Mouse (Mus musculus) heart, embryonic 12.5 days (tissue): ENCODE measurements around the gene Churc1. TPM values are rescaled to one million over a fixed set of nuclear protein-coding genes. Genes with fewer than 3 reads are reported as not detected.
A peak's percentile ranks its signal among the peaks of the same experiment; 100 is the strongest.

Source experiments
- ATAC-seq: fragments of 200-750 bp; cut with Nextera tagmentation; 2 replicates; pipeline ENCODE4 v1.8.0; 2017; ENCODE audit warnings: moderate TSS enrichment, moderate library complexity; ENCODE audit not compliant: insufficient number of reproducible peaks, low FRiP score
- H3K27ac ChIP-seq: fragments of 300-500 bp; sonication (generic); 2 replicates; pipeline ENCODE4 v1.5.1; 2016; ENCODE audit warnings: mild to moderate bottlenecking, moderate library complexity; ENCODE audit not compliant: poor library complexity, severe bottlenecking
- H3K27me3 ChIP-seq: fragments of 300-500 bp; sonication (generic); replicated peaks from 2 replicates; pipeline ENCODE4 v1.6.1; 2016; ENCODE audit warnings: mild to moderate bottlenecking, moderate library complexity
- H3K36me3 ChIP-seq: fragments of 300-500 bp; sonication (generic); 2 replicates; pipeline ENCODE4 v1.6.1; 2016; ENCODE audit warnings: mild to moderate bottlenecking, moderate library complexity
- H3K4me1 ChIP-seq: fragments of 300-500 bp; sonication (generic); replicated peaks from 2 replicates; pipeline ENCODE4 v1.6.1; 2016; ENCODE audit warnings: mild to moderate bottlenecking
- H3K4me2 ChIP-seq: fragments of 300-500 bp; sonication (generic); 2 replicates; pipeline ENCODE4 v1.6.1; 2016; ENCODE audit warnings: mild to moderate bottlenecking, moderate library complexity
- H3K4me3 ChIP-seq: fragments of 300-500 bp; sonication (generic); 2 replicates; pipeline ENCODE4 v1.5.1; 2016; ENCODE audit warnings: mild to moderate bottlenecking
- H3K9ac ChIP-seq: fragments of 300-500 bp; sonication (generic); 2 replicates; pipeline ENCODE4 v1.6.1; 2016; ENCODE audit warnings: mild to moderate bottlenecking, moderate library complexity
- H3K9me3 ChIP-seq: fragments of 300-500 bp; sonication (generic); replicated peaks from 2 replicates; pipeline ENCODE4 v1.6.1; 2016; ENCODE audit warnings: mild to moderate bottlenecking, moderate library complexity
- WGBS: fragments of 180-500 bp; shearing (Covaris S2); methylation state at CpG from one replicate; pipeline ENCODE4 v1.1.7; 2016; 5-methylcytosine and 5-hydroxymethylcytosine counted together
- polyA plus RNA-seq: library from polyadenylated mRNA; unstranded; fragments of >200 nt; fragmentation: Nextera tagmentation; extraction: Ambion mirVana; gene quantifications from 2 replicates; pipeline ENCODE4 v1.2.1, GENCODE M21; 2016

The Churc1 gene
- 124 and 131 TPM in 2 replicates for polyA plus RNA-seq

DNA sequence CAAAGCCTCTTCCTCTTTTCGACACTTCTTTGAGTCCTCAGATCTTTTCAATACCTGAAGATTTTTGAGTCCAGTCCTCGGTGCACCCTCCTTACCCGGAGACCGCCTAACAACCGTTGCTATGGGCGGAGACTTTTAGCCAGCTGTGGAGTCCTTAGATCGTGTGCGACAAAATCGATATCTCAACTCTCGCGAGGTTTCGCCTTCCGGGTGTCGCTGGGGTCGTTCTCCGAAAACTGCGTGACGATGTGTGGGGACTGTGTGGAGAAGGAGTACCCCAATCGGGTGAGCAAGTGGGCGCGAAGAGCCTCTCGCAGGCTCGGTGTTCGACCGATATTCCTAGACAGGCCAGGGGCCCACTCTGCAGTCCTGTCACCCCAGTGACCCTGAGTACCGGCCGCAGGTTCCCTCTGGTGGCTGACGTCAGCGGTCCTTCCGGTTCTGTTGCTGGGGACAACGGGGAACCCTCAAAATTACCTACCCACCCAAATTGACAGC, at the start of gene Churc1, which contains the start of gene Fntb:
Gene Churc1 (plus strand): TSS at position 185 of the 498 bp plus-strand sequence.
Gene Fntb (plus strand): TSS at position 236 of the 498 bp plus-strand sequence.
- H3K4me3 ChIP-seq: peak within 1 kb of the TSS; percentile 75
- H3K9ac ChIP-seq: peak within 1 kb of the TSS; percentile 82
- H3K4me1 ChIP-seq: peaks cover 7% of the 10 kb centered on the region
- under 1% methylated on average over 31 of the region's 31 CpGs for WGBS
- H3K36me3 ChIP-seq: no peaks in the 10 kb centered on the region
- H3K27ac ChIP-seq: peak within 1 kb of the TSS; percentile 70
- H3K4me2 ChIP-seq: peak within 1 kb of the TSS; percentile 71
- H3K9me3 ChIP-seq: no peaks in the 10 kb centered on the region
- ATAC-seq: peak; percentile 98
- no peaks in the 10 kb centered on the region for H3K27me3 ChIP-seq

DNA sequence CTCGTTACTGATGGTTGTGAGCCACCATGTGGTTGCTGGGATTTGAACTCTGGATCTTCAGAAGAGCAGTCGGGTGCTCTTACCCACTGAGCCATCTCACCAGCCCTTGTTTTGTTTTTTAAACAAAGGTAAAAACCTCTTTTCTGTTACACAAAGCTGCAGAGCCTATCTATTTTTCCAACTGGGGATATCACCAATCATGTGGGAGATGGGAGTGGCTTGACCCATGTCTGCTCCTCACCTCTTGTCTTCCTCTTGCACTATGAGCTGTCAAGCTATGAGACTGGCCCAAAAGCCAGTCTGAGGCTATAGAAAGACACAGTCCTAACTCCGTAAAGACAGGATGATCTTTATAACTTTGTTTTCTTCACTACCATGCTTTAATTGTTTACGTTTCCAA, 47.0 kb upstream of the Churc1 start:
- WGBS: 80% methylated on average over 4 of the region's 4 CpGs
- Histone ChIP-seq H3K27me3 (0 out of 2 replicates have a peak, but pooled peaks cover 3% of the 10 kb centered on the region), H3K4me2 (no peak overlapping the region), H3K9me3 (no peaks in the 10 kb centered on the region), H3K27ac (no peak overlapping the region), H3K4me3 (no peak overlapping the region), H3K4me1 (0 out of 2 replicates have a peak, but pooled peaks cover 4% of the 10 kb centered on the region), H3K9ac (no peak overlapping the region), H3K36me3 (no peaks in the 10 kb centered on the region)
- no peak for ATAC-seq

DNA sequence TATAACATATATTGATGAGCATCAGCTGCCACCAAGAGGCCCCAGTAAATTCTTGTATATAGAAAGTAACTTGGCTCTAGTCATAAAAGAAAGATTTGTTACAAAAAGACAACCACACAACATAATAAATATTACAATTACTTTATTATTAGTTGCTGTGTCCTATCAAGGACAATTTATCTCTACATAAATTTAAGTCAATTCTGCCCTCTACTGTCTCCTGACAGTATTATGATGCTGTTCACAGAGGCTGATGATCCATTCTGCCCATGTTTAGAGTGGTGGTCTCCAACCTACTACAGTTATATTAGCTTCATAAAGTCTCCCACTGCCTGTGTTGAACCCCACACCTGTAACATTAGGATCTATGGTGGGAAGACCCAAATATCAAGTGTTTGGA, 44.8 kb upstream of the Churc1 start:
- Histone ChIP-seq H3K27ac (no peak overlapping the region), H3K9me3 (no peaks in the 10 kb centered on the region; the same call in 1 of the 2 replicates), H3K9ac (no peak overlapping the region), H3K36me3 (no peaks in the 10 kb centered on the region), H3K27me3 (no peaks in the 10 kb centered on the region), H3K4me3 (no peak overlapping the region), H3K4me2 (no peak overlapping the region), H3K4me1 (0 out of 2 replicates have a peak, but pooled peaks cover 4% of the 10 kb centered on the region)
- ATAC-seq: no peak

DNA sequence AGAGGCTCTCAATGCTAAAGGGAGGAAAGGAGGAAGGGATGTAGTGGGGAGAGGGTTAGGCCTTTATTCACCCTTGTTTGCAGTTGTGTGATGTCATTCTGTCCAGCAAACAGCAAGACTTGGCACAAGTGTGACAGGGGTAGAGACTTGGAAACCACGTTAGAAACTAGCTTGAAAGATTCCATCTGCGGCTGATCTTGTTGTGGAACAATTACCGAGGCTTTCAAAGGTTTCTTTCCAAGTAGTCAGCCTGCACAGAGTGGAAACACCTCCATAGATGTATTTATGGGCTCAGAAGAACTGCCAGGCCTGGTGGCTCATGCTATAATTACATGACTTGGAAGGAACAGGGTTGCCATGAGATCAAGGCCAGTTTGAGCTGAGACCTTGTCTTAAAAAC, 43.3 kb upstream of the Churc1 start:
- Histone ChIP-seq H3K27ac (no peak overlapping the region), H3K4me1 (0 out of 2 replicates have a peak, but pooled peaks cover 4% of the 10 kb centered on the region), H3K9ac (no peak overlapping the region), H3K4me3 (no peak overlapping the region), H3K9me3 (no peaks in the 10 kb centered on the region; the same call in 1 of the 2 replicates), H3K27me3 (no peaks in the 10 kb centered on the region), H3K4me2 (no peak overlapping the region), H3K36me3 (no peaks in the 10 kb centered on the region)
- ATAC-seq: no peak
- 72% methylated on average over 3 of the region's 3 CpGs for WGBS

DNA sequence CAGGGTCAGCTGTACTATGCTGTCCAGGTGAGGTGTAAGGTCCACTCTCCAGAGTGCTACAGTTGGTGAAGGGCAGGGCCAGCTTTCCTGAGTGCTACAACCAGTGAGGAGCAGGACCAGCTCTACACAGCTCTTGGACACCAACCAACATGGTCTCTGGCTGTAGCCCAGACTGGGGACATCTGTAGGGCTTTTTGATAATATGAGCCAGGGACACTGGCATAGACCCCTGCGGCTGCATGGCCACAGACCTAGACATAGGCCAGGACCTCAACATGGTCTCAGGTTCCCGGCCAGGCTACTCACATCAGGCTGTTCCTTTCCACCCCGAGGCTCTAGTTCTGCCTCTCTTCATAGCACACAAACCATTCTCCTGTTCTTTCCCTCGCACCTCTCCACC, 37.4 kb upstream of the Churc1 start:
- no peak for ATAC-seq
- Histone ChIP-seq H3K27me3 (0 out of 2 replicates have a peak, but pooled peaks cover 4% of the 10 kb centered on the region), H3K9me3 (peaks cover 2% of the 10 kb centered on the region), H3K4me1 (no peaks in the 10 kb centered on the region), H3K36me3 (no peaks in the 10 kb centered on the region), H3K4me2 (no peak overlapping the region), H3K4me3 (no peak overlapping the region), H3K9ac (no peak overlapping the region), H3K27ac (no peak overlapping the region)
- 82% methylated on average over 4 of the region's 4 CpGs for WGBS

DNA sequence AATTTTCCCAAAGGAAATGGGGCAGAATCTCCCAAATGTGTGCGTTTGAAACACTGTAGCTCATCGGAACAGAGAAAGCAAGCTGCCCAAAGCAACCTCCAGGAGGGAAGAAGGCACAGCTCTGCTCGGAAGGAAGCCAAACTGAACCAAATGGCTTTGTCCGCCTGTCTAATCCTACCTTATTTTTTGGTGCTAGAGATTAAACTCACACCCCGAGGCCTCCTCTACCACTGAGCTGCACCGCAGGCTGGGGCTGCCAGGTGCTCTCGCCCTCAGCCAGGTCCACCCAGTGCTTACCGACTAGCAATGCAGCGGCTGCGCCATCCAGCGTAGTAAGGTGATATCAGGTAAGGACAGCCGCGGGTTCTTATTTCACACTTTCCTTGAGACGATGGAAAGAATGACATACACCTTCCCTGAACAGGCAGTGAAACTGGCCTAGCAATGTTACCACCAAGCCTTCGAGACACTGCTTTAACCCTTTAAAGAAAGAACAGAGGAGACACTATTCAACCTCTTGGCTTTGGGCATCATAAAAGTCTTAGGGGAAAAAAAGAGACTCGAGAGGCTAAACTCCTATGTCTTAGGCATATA, 14.4 kb upstream of the Churc1 start:
- no peaks in the 10 kb centered on the region for H3K4me1 ChIP-seq
- no peaks in the 10 kb centered on the region for H3K36me3 ChIP-seq
- no peaks in the 10 kb centered on the region for H3K9me3 ChIP-seq
- H3K9ac ChIP-seq: no peak overlapping the region
- no peak overlapping the region for H3K4me2 ChIP-seq
- ATAC-seq: no peak
- 73% methylated on average over 16 of the region's 16 CpGs for WGBS
- H3K27me3 ChIP-seq: peaks cover 5% of the 10 kb centered on the region; the same call in 1 of the 2 replicates
- no peak overlapping the region for H3K4me3 ChIP-seq
- no peak overlapping the region for H3K27ac ChIP-seq

DNA sequence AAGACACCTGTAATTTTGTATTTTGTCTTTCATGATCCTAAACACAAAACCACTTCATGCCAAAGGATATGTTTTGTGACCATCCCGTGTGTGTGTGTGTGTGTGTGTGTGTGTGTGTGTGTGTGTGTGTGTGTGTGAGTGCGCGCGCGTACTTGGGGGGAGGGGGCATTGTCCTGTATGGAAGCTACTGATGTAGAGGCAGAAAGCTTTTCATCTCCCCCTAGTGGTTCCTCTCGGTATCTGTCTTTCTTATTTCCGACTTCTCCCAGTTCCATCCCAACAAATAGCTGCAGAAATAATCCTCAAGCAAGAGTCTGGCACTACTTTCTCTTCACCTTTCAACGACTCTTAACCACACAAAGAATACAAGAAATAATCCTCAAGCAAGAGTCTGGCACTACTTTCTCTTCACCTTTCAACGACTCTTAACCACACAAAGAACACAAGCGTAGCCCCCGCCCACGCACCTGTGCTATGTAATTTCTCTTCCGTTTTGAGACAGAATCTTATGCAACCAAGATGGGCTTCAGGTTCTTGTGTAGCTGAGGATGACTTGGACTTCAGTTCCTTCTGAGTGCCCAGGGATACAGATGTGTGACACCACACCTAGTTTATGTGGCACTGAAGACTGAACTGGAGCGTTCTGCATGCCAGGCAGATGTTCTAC, 12.6 kb upstream of the Churc1 start:
- ATAC-seq: no peak
- H3K4me3 ChIP-seq: no peak overlapping the region
- 42% methylated on average over 14 of the region's 14 CpGs for WGBS

DNA sequence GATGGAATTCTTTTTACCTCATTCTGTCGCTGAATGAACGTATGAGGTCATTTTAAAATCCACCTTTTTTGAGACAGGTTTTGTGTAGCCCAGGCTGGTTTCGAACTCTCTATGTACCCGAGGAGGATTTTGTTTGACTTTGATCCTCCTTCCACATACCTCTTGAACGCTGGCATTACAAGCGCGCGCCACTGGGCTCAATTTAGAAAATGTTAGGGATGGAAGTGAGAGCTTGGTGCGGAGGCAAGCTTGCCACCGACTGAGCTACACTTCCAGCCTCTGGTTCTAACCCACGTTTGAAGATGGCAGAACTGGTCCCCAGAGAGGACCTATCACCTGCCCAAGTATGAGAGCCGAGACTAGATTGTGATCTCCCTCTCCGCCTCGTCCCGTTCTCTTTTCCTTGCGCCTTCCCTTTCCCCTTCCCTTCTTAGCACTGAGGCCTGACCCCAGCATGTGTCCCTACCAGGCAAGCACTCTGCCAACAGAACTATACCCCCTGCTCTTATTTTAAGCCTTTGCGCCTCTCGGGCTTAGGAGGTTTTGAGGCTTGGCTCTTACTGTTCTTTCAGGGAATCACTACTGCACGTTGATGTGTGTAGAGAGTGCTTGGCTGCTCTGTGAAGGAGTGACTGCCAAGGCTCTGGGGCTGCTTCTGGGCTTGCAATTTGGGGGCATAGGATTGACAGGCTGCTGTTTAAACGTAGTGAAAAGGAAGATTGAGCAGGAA, 728 bp downstream of the Churc1 start:
- ATAC-seq: peak; percentile 26; the same call in 1 of the 2 replicates
- Histone ChIP-seq H3K4me1 (peaks cover 7% of the 10 kb centered on the region), H3K27me3 (no peaks in the 10 kb centered on the region), H3K27ac (peak overlapping the region; percentile 70), H3K36me3 (no peaks in the 10 kb centered on the region), H3K9ac (peak overlapping the region; percentile 82), H3K4me2 (peak overlapping the region; percentile 71), H3K9me3 (no peaks in the 10 kb centered on the region), H3K4me3 (peak overlapping the region; percentile 75)
- WGBS: 22% methylated on average over 20 of the region's 20 CpGs

More for the DNA sequence above, 12.6 kb upstream of the Churc1 start:
- Histone ChIP-seq H3K36me3 (no peaks in the 10 kb centered on the region), H3K9me3 (no peaks in the 10 kb centered on the region), H3K27ac (no peak overlapping the region), H3K4me2 (no peak overlapping the region), H3K9ac (no peak overlapping the region), H3K4me1 (no peaks in the 10 kb centered on the region), H3K27me3 (peaks cover 5% of the 10 kb centered on the region; the same call in 1 of the 2 replicates)

DNA sequence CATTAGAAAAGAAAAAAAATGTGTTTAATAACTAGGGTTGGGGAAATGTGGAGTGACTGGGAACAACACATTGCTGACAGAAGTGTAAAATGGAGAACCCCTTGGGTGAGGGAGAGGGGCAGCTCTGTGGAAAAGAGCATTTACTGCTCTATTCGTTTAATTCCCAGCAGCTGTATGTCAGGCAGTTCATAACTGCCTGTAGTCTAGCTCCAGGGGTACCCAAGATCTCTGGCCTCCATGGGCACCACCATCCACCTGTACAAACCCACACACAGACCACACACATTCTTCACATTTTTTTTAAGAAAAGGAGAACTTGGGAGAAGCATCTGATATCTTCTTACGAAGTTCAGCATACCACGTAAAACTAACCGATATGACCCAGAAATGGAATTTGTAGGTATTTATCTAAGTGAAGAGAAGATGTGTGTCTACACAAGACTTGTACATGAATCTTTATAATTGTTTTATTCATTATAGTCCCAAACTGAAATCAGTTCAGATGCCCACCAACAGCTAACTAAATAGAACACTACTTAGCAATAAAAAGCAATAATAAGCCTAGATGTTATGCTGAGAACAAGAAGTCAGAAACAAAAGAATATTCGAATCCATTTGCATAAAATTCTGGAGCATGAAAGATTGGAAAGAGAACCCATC, 5.6 kb downstream of the Churc1 start:
- H3K4me3 ChIP-seq: no peak overlapping the region
- H3K4me1 ChIP-seq: peaks cover 16% of the 10 kb centered on the region
- no peaks in the 10 kb centered on the region for H3K27me3 ChIP-seq
- H3K9me3 ChIP-seq: no peaks in the 10 kb centered on the region
- no peak for ATAC-seq
- no peak overlapping the region for H3K4me2 ChIP-seq
- H3K27ac ChIP-seq: no peak overlapping the region
- WGBS: 84% methylated on average over 5 of the region's 5 CpGs
- H3K36me3 ChIP-seq: no peaks in the 10 kb centered on the region
- no peak overlapping the region for H3K9ac ChIP-seq

DNA sequence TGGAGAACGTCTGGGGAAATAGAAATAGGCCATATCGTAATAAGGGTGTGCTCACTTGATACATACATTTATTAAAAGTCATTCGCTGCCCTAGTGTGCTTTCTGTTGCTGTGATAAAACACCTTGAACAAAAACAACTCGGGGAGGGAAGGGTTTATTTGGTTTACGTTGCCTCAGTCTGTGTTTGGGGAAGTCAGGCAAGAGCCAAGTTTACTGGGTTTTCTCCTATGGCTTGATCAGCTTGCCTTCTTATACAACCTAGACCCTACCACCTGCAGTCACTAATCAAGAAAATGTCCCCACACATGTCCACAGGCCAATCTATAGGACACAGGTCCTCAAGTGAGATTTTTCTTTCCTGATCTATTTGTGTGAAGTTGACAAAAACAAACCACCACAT, 6.2 kb downstream of the Churc1 start:
- peaks cover 11% of the 10 kb centered on the region; the same call in 1 of the 2 replicates for H3K4me1 ChIP-seq
- no peaks in the 10 kb centered on the region for H3K27me3 ChIP-seq
- WGBS: 87% methylated on average over 5 of the region's 5 CpGs
- H3K9me3 ChIP-seq: no peaks in the 10 kb centered on the region
- H3K4me3 ChIP-seq: no peak overlapping the region
- H3K36me3 ChIP-seq: no peaks in the 10 kb centered on the region
- no peak overlapping the region for H3K4me2 ChIP-seq
- no peak for ATAC-seq
- H3K27ac ChIP-seq: no peak overlapping the region
- no peak overlapping the region for H3K9ac ChIP-seq
